8 mouse cellular contexts compared by ENCODE assay signal in genomic region chr10:99461446-99461966, GRCm38 (mm10).
DNase-seq lines count a peak whose midpoint lies in the region; ATAC-seq lines count a peak whose summit lies in the region.

No protein-coding gene starts in this region.

- H3K9ac ChIP-seq in kidney, embryonic 14.5 days (ENCODE audit: low read depth, low read length), result peak overlapping the region; percentile 38; the same call in 1 of the 2 replicates
- H3K9ac ChIP-seq in lung, embryonic 16.5 days (ENCODE audit: low read length), result peak overlapping the region; percentile 29

- H3K9me3 ChIP-seq in heart, embryonic 10.5 days, result no peaks in the 10 kb centered on the region
- no peaks in the 10 kb centered on the region for H3K9me3 ChIP-seq in kidney, embryonic 14.5 days (ENCODE audit: control insufficient read depth, low read length)
- no peaks in the 10 kb centered on the region for H3K9me3 ChIP-seq in lung, embryonic 16.5 days (ENCODE audit: control insufficient read depth, low read length)

- intact Hi-C loops in left cerebral cortex, postnatal 4 days (cut with DNase I), result loop anchor here (5.0 kb wide), 1 partner anchor 294 kb away; no protein-coding TSS in a partner anchor

- WGBS in heart, embryonic 10.5 days, result 2% methylated on average over 13 of the region's 13 CpGs
- 2% methylated on average over 13 of the region's 13 CpGs for WGBS in kidney, embryonic 14.5 days
- WGBS in lung, embryonic 16.5 days, result 1% methylated on average over 13 of the region's 13 CpGs

- DNase-seq in left cerebral cortex, postnatal 4 days, result peak; percentile 22
- DNase-seq in left cerebral cortex, adult 8-10 months (ENCODE audit: low spot score in 2 of 2), result no peak
- peak; percentile 31 to 62 for DNase-seq in adrenal gland, postnatal 36 days
- DNase-seq in heart, embryonic 10.5 days (ENCODE audit: low spot score), result no peak
- DNase-seq in skeletal muscle tissue, adult 2 months (ENCODE audit: low read depth, low spot score), result peak; percentile 52
- DNase-seq in right cerebral cortex, adult 18-20 months, result no peak

- H3K4me2 ChIP-seq in kidney, embryonic 14.5 days (replicated peaks; ENCODE audit: low read depth, low read length), result peak overlapping the region; percentile 48
- peak overlapping the region; percentile 70 for H3K4me2 ChIP-seq in lung, embryonic 16.5 days (ENCODE audit: low read depth, low read length)

- no peaks in the 10 kb centered on the region for H3K36me3 ChIP-seq in heart, embryonic 10.5 days
- no peaks in the 10 kb centered on the region for H3K36me3 ChIP-seq in kidney, embryonic 14.5 days (ENCODE audit: control insufficient read depth, insufficient read depth, low read length)
- no peaks in the 10 kb centered on the region for H3K36me3 ChIP-seq in lung, embryonic 16.5 days (ENCODE audit: control insufficient read depth, insufficient read depth, low read length)

- ATAC-seq in kidney, embryonic 14.5 days (ENCODE audit: low FRiP score, low TSS enrichment), result peak; percentile 60
- ATAC-seq in lung, embryonic 16.5 days (ENCODE audit: low read depth), result peak; percentile 58

- peak overlapping the region; percentile 84 for H3K27ac ChIP-seq in heart, embryonic 10.5 days
- H3K27ac ChIP-seq in kidney, embryonic 14.5 days (ENCODE audit: low read depth, low read length), result peak overlapping the region; percentile 30
- H3K27ac ChIP-seq in lung, embryonic 16.5 days (ENCODE audit: low read length), result peak overlapping the region; percentile 73

- no peaks in the 10 kb centered on the region for H3K27me3 ChIP-seq in heart, embryonic 10.5 days (ENCODE audit: insufficient read depth, poor library complexity, severe bottlenecking)
- no peaks in the 10 kb centered on the region for H3K27me3 ChIP-seq in kidney, embryonic 14.5 days (ENCODE audit: control insufficient read depth, insufficient read depth, low read length)
- no peaks in the 10 kb centered on the region for H3K27me3 ChIP-seq in lung, embryonic 16.5 days (ENCODE audit: control insufficient read depth, insufficient read depth, low read depth, low read length)

- H3K4me3 ChIP-seq in heart, embryonic 10.5 days, result peak overlapping the region; percentile 51
- H3K4me3 ChIP-seq in kidney, embryonic 14.5 days (ENCODE audit: low read length), result peak overlapping the region; percentile 24
- peak overlapping the region; percentile 44 for H3K4me3 ChIP-seq in lung, embryonic 16.5 days (ENCODE audit: low read length)

- H3K4me1 ChIP-seq in heart, embryonic 10.5 days, result peaks cover 33% of the 10 kb centered on the region
- H3K4me1 ChIP-seq in kidney, embryonic 14.5 days (ENCODE audit: control insufficient read depth, insufficient read depth, low read length), result 0 out of 2 replicates have a peak, but pooled peaks cover 12% of the 10 kb centered on the region
- H3K4me1 ChIP-seq in lung, embryonic 16.5 days (replicated peaks; ENCODE audit: control insufficient read depth, insufficient read depth, low read length), result peaks cover 9% of the 10 kb centered on the region

Comparison
In these comparisons a context has a peak if more than half of its experiments do, and no peak if none do; other contexts are left out.
1. DNase-seq: peak in left cerebral cortex, postnatal 4 days (single experiment), adrenal gland, postnatal 36 days (2 of 2) and skeletal muscle tissue, adult 2 months (single experiment); none in left cerebral cortex, adult 8-10 months (0 of 2), heart, embryonic 10.5 days (single experiment) and right cerebral cortex, adult 18-20 months (single experiment).
2. H3K27ac ChIP-seq: peak in every context shown above with its lines; median percentile 84 in heart, embryonic 10.5 days; 73 in lung, embryonic 16.5 days; 30 in kidney, embryonic 14.5 days.
3. Peak in every context shown above with its lines, with median percentiles within 50 percentile points of each other: H3K4me3 ChIP-seq.